25 mouse cellular contexts compared by ENCODE assay signal in genomic region chr7:145051616-145052015, GRCm38 (mm10).
"Had no signal": no experiment of that assay in that cellular context is flagged by ENCODE, and none has a peak within 500 bp of the region (broad histone marks: within the 10 kb centered on the region; RNA-seq: fewer than 3 reads in every experiment).

No protein-coding gene starts in this region.

- H3K9ac ChIP-seq: heart, embryonic 12.5 days; hindbrain, embryonic 12.5 days; hindbrain, embryonic 14.5 days; intestine, embryonic 15.5 days; kidney, embryonic 15.5 days; limb, embryonic 12.5 days had no signal

- H3K27me3 ChIP-seq: heart, embryonic 12.5 days; hindbrain, embryonic 12.5 days; intestine, embryonic 15.5 days; kidney, embryonic 15.5 days had no signal

- H3K4me3 ChIP-seq: gastrocnemius, adult 2 months; heart, embryonic 10.5 days; heart, embryonic 12.5 days; hindbrain, embryonic 10.5 days; hindbrain, embryonic 12.5 days; intestine, embryonic 15.5 days; kidney, embryonic 15.5 days; left cerebral cortex, adult 2 months; limb, embryonic 10.5 days; limb, embryonic 12.5 days had no signal

- H3K9me3 ChIP-seq: heart, embryonic 12.5 days; intestine, embryonic 15.5 days; kidney, embryonic 15.5 days had no signal

- H3K27ac ChIP-seq: gastrocnemius, adult 2 months; heart, embryonic 10.5 days; hindbrain, embryonic 10.5 days; hindbrain, embryonic 12.5 days; hindbrain, embryonic 14.5 days; intestine, embryonic 15.5 days; kidney, embryonic 15.5 days; kidney, postnatal 0 days; left cerebral cortex, adult 2 months; limb, embryonic 10.5 days; limb, embryonic 12.5 days had no signal

- H3K4me2 ChIP-seq: heart, embryonic 12.5 days; hindbrain, embryonic 12.5 days; hindbrain, embryonic 14.5 days; intestine, embryonic 15.5 days; kidney, embryonic 15.5 days; limb, embryonic 12.5 days had no signal

- ATAC-seq: hindbrain, embryonic 16.5 days; inflammation-experienced regulatory T-cells, adult 6 months; intestine, embryonic 15.5 days; intestine, postnatal 0 days had no signal

- DNase-seq: gastrocnemius, adult 2 months; gastrocnemius, postnatal 10 days; gastrocnemius, postnatal 25 days; heart, adult 18-20 months; heart, postnatal 10 days; heart, postnatal 4 days; kidney, adult 2 months; kidney, adult 9 months; kidney, postnatal 14 days; kidney, postnatal 36 days; liver had no signal

- H3K36me3 ChIP-seq: heart, embryonic 10.5 days; heart, embryonic 12.5 days; hindbrain, embryonic 10.5 days; hindbrain, embryonic 12.5 days; intestine, embryonic 15.5 days; kidney, embryonic 15.5 days; limb, embryonic 10.5 days; limb, embryonic 12.5 days had no signal
